Mouse (Mus musculus) erythroblast, embryonic 14.5 days (primary cell): ENCODE measurements around the gene Gm10300.

Experiments
- GATA1 ChIP-seq: IDR thresholded peaks from 2 replicates; pipeline ENCODE4 v1.6.1; 2012; ENCODE audit warnings: low read length, inconsistent platforms, mixed read lengths
- TAL1 ChIP-seq: IDR thresholded peaks from 3 replicates; pipeline ENCODE4 v1.6.1; 2012; ENCODE audit warnings: low read length, inconsistent platforms, mixed read lengths

- no peak for TF ChIP-seq TAL1
- TF ChIP-seq GATA1: no peak
Measured at GRCm38 (mm10) chr4:132121674-132122073, 47.2 kb downstream of the Gm10300 start.
